Mouse (Mus musculus): Measurements from ENCODE around the gene Tgif1. TPM values are rescaled to one million over a fixed set of nuclear protein-coding genes. Genes with fewer than 3 reads are reported as not detected.

The Tgif1 gene
- polyA plus RNA-seq, 1 experiment from 2014 or later: 19.6 TPM

DNA sequence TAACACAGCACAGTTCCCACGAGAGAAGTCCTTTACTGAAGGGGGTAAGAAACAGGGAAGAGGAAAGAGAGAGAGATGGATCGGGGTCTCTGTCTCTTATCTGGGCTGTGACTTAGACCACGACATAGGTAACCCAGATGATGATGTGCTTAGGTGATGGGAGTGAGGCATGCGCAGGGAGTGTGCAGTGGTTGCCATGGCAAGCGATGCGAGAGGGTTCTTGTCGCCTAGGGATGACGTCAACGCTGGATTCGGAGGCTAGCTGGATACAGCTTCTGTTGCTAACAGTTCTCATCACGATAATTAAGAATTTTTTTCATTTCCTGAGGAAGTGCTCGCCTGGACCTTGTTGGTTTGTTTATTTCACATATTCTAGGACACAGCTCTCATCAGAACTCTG lies 27.1 kb downstream of the Tgif1 start:
- ATAC-seq (replicated peaks; ENCODE audit: insufficient number of reproducible peaks, insufficient read depth, low FRiP score, low read depth): no peak

DNA sequence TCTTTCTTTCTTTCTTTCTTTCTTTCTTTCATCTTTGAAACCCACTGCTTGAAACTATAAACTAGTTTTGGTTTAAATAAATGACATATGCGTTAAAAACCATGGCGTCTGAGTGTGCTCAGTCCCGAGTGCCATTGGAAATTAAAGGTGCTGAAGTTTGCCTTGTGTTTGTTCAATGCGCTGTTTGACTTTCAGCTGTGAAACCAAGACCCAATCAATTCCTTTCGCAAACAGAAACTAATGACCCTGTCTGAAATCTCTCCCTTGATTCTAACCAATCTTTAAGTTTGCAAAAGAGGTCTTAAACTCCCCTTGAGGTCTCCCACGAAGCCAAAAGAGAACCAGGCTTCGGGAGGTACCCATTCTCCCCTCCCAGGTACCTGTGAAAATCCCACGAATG lies 30.3 kb downstream of the Tgif1 start:
- H3K27ac ChIP-seq: no peak overlapping the region
- H3K36me3 ChIP-seq: no peaks in the 10 kb centered on the region
- H3K4me2 ChIP-seq: no peak overlapping the region
- no peak overlapping the region for H3K9ac ChIP-seq
- H3K27me3 ChIP-seq: peaks cover 22% of the 10 kb centered on the region
- 73% methylated on average over 8 of the region's 8 CpGs for WGBS
- H3K4me1 ChIP-seq (replicated peaks): peaks cover 2% of the 10 kb centered on the region; the same call in 1 of the 2 replicates
- H3K9me3 ChIP-seq (replicated peaks): no peaks in the 10 kb centered on the region
- H3K4me3 ChIP-seq: no peak overlapping the region
- ATAC-seq (replicated peaks; ENCODE audit: insufficient number of reproducible peaks, insufficient read depth, low FRiP score, low read depth): no peak

More for the DNA sequence above, 27.1 kb downstream of the Tgif1 start:
- no peak overlapping the region for H3K4me2 ChIP-seq
- no peaks in the 10 kb centered on the region for H3K4me1 ChIP-seq (replicated peaks)
- WGBS: 75% methylated on average over 12 of the region's 12 CpGs
- no peak overlapping the region for H3K27ac ChIP-seq
- H3K4me3 ChIP-seq: no peak overlapping the region
- H3K9me3 ChIP-seq (replicated peaks): no peaks in the 10 kb centered on the region
- H3K36me3 ChIP-seq: no peaks in the 10 kb centered on the region
- no peaks in the 10 kb centered on the region for H3K27me3 ChIP-seq
- no peak overlapping the region for H3K9ac ChIP-seq

DNA sequence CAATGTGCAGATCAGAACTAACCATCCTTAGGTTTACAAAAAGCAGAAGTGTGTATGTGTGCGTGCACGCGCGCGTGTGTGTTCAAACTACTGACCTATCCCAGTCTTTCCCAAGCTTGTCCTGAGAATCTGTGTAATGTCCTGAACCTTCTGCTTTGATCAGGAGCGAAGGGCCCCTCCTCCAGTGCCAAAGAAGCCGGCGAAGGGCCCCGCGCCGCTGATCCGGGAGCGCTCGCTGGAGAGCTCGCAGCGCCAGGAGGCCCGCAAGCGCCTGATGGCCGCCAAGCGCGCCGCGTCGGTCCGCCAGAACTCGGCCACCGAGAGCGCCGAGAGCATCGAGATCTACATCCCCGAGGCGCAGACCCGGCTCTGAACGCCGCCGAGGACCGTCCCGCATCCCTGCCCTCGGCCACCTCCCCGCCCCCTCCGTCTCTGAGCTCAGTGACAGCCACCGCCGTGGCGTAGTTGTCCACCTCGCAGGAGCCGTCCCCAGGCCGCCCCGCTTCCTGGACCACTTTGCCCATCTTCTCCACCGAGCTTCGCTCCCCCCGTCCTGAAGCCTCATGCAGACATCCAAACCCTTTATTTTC lies 35.4 kb downstream of the Tgif1 start:
- Histone ChIP-seq H3K27me3 (peaks cover 50% of the 10 kb centered on the region), H3K27ac (no peak overlapping the region), H3K9ac (peak overlapping the region; percentile 47; the same call in 1 of the 2 replicates), H3K4me3 (peak overlapping the region; percentile 55), H3K4me1 (replicated peaks) (peaks cover 4% of the 10 kb centered on the region; the same call in 1 of the 2 replicates), H3K4me2 (peak overlapping the region; percentile 92), H3K9me3 (replicated peaks) (no peaks in the 10 kb centered on the region), H3K36me3 (no peaks in the 10 kb centered on the region)
- 4% methylated on average over 51 of the region's 51 CpGs for WGBS
- no peak; the same call in 1 of the 2 replicates for ATAC-seq (replicated peaks; ENCODE audit: insufficient number of reproducible peaks, insufficient read depth, low FRiP score, low read depth)

DNA sequence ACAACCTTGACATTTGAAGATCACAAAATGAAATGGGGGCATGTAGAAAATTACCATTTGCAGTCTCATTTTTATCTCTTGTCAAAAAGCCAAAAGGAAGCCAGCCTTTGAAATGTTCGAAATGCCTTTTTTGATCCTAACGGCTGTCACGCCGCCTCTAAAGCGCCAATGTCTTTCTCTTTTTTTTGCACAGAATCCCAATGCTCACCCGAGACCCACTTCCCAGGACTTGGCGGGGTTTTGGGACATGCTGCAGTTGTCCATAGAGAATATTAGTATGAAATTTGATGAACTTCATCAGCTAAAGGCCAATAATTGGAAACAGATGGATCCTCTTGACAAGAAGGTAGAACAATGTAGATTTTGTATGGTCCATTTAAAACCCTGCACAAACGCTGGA lies 38.3 kb downstream of the Tgif1 start:
- WGBS: 69% methylated on average over 8 of the region's 8 CpGs
- Histone ChIP-seq H3K4me1 (replicated peaks) (peaks cover 4% of the 10 kb centered on the region; the same call in 1 of the 2 replicates), H3K36me3 (no peaks in the 10 kb centered on the region), H3K27me3 (peaks cover 45% of the 10 kb centered on the region), H3K9me3 (replicated peaks) (no peaks in the 10 kb centered on the region), H3K9ac (no peak overlapping the region), H3K4me3 (no peak overlapping the region), H3K4me2 (no peak overlapping the region), H3K27ac (no peak overlapping the region)
- ATAC-seq (replicated peaks; ENCODE audit: insufficient number of reproducible peaks, insufficient read depth, low FRiP score, low read depth): no peak

DNA sequence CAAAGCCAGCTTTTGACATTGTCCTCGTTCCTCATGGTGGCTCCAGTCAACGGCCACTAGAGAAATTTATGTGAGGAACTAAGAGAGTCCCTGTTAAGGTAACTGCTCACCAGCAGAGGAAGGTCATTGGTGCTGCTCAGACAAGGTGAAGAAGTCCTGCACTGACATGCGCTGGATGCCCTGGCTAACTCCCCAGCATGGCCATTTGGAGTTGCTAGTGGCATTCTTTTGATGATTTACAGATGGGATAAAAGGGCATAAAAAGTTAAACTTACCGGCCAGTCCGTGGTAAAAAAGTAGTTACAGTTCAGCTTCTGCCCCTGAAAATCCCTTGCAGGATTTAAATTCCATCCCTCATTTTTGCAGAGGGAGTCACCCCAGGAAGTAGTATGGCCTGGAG lies 42.6 kb downstream of the Tgif1 start:
- 82% methylated on average over 5 of the region's 5 CpGs for WGBS
- Histone ChIP-seq H3K27ac (no peak overlapping the region), H3K4me2 (no peak overlapping the region), H3K4me1 (replicated peaks) (no peaks in the 10 kb centered on the region), H3K4me3 (no peak overlapping the region), H3K36me3 (no peaks in the 10 kb centered on the region), H3K9me3 (replicated peaks) (no peaks in the 10 kb centered on the region), H3K27me3 (peaks cover 7% of the 10 kb centered on the region), H3K9ac (no peak overlapping the region)
- no peak for ATAC-seq (replicated peaks; ENCODE audit: insufficient number of reproducible peaks, insufficient read depth, low FRiP score, low read depth)

DNA sequence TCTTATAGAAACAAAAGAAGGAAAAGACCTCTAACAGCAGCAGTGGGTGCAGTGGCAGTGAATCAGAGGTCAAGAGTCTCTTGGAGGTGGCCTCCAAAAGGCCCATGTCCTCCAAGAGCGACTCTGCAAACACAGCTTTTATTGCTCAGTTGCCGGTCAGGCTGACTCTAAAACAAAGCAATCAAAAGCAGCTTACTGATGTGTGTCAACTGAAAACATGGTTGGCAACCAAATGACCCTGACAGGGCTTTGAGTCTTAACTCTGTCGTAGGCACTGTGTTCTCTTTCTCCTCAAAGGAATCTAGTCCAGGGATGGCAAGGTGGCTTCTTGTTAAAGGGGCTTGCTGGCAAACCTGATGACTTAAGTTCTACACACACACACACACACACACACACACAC lies 43.6 kb downstream of the Tgif1 start:
- Histone ChIP-seq H3K9me3 (replicated peaks) (no peaks in the 10 kb centered on the region), H3K27me3 (no peaks in the 10 kb centered on the region), H3K9ac (no peak overlapping the region), H3K36me3 (no peaks in the 10 kb centered on the region), H3K4me1 (replicated peaks) (no peaks in the 10 kb centered on the region), H3K4me3 (no peak overlapping the region), H3K4me2 (no peak overlapping the region), H3K27ac (no peak overlapping the region)
- no peak for ATAC-seq (replicated peaks; ENCODE audit: insufficient number of reproducible peaks, insufficient read depth, low FRiP score, low read depth)
- 66% methylated on average over 3 of the region's 3 CpGs for WGBS

DNA sequence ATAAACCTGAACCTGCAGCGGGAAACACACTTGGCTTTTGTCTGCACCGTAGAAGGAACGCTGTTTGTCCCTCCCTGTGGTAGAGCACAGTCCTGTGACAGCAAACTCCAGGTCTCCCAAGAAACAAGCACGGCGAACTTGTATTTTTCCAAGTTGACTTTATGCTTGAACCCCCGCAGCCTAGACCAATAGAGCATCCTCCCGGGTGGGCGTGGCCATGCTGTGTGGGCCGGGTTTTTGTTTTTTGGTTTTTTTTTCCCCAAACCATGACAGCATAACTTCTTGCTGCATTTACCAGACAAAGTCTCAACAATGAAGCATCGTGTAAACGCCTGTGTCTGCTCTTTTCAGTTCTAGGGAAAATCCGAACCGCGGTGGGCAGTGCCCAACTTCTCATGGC lies 44.5 kb downstream of the Tgif1 start:
- no peak overlapping the region for H3K4me2 ChIP-seq
- no peaks in the 10 kb centered on the region for H3K4me1 ChIP-seq (replicated peaks)
- no peak overlapping the region for H3K4me3 ChIP-seq
- no peaks in the 10 kb centered on the region for H3K9me3 ChIP-seq (replicated peaks)
- no peak overlapping the region for H3K27ac ChIP-seq
- H3K36me3 ChIP-seq: no peaks in the 10 kb centered on the region
- no peak for ATAC-seq (replicated peaks; ENCODE audit: insufficient number of reproducible peaks, insufficient read depth, low FRiP score, low read depth)
- no peak overlapping the region for H3K9ac ChIP-seq
- 53% methylated on average over 14 of the region's 14 CpGs for WGBS
- H3K27me3 ChIP-seq: no peaks in the 10 kb centered on the region

DNA sequence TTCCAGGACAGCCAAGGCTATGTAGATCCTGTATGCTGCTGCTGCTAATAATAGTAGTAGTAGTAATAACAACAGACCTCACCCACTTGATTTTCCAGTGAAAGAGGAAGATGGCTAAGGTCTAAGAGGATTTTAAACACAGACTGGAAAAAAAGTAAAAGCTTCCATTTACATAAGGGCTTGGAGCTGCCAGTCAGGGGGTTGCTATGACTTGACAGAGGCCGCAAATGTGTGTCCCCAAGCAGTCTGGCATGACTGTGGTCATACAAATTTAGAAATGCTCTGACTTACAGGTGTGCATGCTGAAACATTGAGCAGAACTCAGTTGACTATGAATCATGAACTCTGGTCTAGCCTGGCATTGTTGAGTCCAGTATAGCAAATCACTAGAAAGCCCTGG lies 45.5 kb downstream of the Tgif1 start:
- no peak overlapping the region for H3K4me3 ChIP-seq
- no peaks in the 10 kb centered on the region for H3K4me1 ChIP-seq (replicated peaks)
- no peak overlapping the region for H3K27ac ChIP-seq
- no peak for ATAC-seq (replicated peaks; ENCODE audit: insufficient number of reproducible peaks, insufficient read depth, low FRiP score, low read depth)
- H3K9ac ChIP-seq: no peak overlapping the region
- 87% methylated on average over 1 of the region's 1 CpGs for WGBS
- no peaks in the 10 kb centered on the region for H3K36me3 ChIP-seq
- no peaks in the 10 kb centered on the region for H3K9me3 ChIP-seq (replicated peaks)
- H3K27me3 ChIP-seq: no peaks in the 10 kb centered on the region
- H3K4me2 ChIP-seq: no peak overlapping the region

DNA sequence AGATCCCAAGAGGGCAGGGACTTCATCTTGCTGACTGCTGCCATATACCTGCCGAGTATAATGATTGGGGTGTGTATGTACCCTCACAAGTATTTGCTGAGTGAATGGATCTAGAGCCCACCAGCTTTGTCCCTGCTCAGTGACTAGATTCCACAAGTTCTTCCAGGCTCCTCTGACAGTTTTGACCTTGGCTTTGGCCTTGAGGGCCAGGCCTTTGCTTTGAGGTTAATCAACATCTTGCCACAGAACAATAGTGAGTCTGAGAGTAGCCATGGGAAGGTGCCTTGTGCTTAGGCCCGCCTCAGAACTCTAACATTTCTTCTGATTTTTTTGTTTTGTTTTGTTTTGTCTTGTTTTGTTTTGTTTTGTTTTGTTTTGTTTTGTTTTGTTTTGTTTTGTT lies 46.7 kb downstream of the Tgif1 start:
- Histone ChIP-seq H3K27ac (no peak overlapping the region), H3K9ac (no peak overlapping the region), H3K36me3 (no peaks in the 10 kb centered on the region), H3K4me1 (replicated peaks) (no peaks in the 10 kb centered on the region), H3K4me2 (no peak overlapping the region), H3K27me3 (no peaks in the 10 kb centered on the region), H3K4me3 (no peak overlapping the region), H3K9me3 (replicated peaks) (no peaks in the 10 kb centered on the region)
- no peak for ATAC-seq (replicated peaks; ENCODE audit: insufficient number of reproducible peaks, insufficient read depth, low FRiP score, low read depth)
- 87% methylated on average over 2 of the region's 2 CpGs for WGBS

DNA sequence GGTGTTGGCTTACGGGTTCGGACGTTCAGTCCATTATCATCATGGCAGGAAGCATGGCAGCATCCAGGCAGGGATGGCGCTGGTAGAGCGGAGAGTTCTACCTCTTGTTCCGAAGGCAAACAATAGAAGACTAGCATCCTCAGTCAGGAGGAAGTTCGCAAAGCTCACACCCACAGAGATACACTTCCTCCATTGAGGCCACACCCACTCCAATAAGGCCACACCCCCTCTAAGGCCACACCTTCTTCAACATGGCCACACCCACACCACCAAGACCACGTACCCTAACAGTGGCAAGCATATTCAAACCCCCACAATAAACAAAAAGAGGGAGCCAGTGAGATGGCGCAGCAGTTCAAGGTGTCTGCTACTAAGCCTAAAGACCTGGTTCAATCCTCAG lies 47.5 kb downstream of the Tgif1 start:
- Histone ChIP-seq H3K27me3 (no peaks in the 10 kb centered on the region), H3K4me3 (no peak overlapping the region), H3K9me3 (replicated peaks) (no peaks in the 10 kb centered on the region), H3K4me2 (no peak overlapping the region), H3K36me3 (no peaks in the 10 kb centered on the region), H3K9ac (no peak overlapping the region), H3K4me1 (replicated peaks) (no peaks in the 10 kb centered on the region), H3K27ac (no peak overlapping the region)
- 91% methylated on average over 9 of the region's 9 CpGs for whole genome bisulfite sequencing
- no peak for ATAC-seq (replicated peaks; ENCODE audit: insufficient number of reproducible peaks, insufficient read depth, low FRiP score, low read depth)

DNA sequence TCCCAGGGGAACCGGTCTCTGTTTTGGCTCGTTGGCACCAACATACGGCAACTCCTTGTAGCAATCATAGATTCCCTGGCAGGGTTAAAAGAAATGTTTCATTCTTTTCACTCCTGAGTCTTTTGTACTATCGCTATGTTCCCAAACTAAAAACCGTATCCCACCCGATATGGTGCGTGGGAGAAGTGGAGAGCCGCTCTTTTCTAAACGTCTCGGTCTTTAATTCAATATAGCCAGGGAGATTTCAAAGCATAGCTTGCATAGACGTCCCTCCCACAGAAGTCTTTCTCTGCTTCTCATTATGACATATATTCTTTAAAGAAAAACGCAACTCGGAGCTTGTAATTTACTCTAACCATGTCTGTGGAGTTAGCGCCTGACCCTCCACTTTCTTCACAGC lies 51.3 kb downstream of the Tgif1 start:
- H3K4me3 ChIP-seq: no peak overlapping the region
- H3K4me2 ChIP-seq: no peak overlapping the region
- ATAC-seq (replicated peaks; ENCODE audit: insufficient number of reproducible peaks, insufficient read depth, low FRiP score, low read depth): no peak
- H3K27me3 ChIP-seq: no peaks in the 10 kb centered on the region
- H3K9me3 ChIP-seq (replicated peaks): no peaks in the 10 kb centered on the region
- H3K4me1 ChIP-seq (replicated peaks): no peaks in the 10 kb centered on the region
- no peak overlapping the region for H3K9ac ChIP-seq
- 77% methylated on average over 14 of the region's 14 CpGs for WGBS
- H3K27ac ChIP-seq: no peak overlapping the region
- H3K36me3 ChIP-seq: no peaks in the 10 kb centered on the region

DNA sequence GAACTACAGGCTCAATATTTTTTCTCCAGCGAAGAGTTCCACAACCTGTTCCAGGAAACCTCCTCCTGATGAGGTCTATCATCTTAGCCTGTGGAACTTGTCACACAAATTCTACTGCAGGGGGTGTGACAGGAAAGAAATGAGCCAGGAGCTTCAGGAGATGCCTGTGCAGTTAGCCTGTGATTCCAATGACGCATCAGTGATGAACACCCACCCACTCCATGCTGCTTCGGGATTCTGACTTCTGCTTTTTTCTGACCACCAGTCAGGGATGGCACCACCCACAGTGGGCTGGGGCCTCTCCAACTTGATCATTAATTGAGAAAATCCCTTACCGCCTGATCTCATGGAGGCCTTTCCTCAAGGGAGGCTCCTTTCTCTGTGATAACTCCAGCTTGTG lies 54.1 kb downstream of the Tgif1 start:
- no peak for ATAC-seq (replicated peaks; ENCODE audit: insufficient number of reproducible peaks, insufficient read depth, low FRiP score, low read depth)
- Histone ChIP-seq H3K4me1 (replicated peaks) (peaks cover 13% of the 10 kb centered on the region), H3K9ac (no peak overlapping the region), H3K27me3 (0 out of 2 replicates have a peak, but pooled peaks cover 3% of the 10 kb centered on the region), H3K4me3 (no peak overlapping the region), H3K27ac (no peak overlapping the region), H3K4me2 (no peak overlapping the region), H3K9me3 (replicated peaks) (no peaks in the 10 kb centered on the region), H3K36me3 (no peaks in the 10 kb centered on the region)
- WGBS: 56% methylated on average over 4 of the region's 4 CpGs

All from heart, embryonic 15.5 days (tissue).